Mouse (Mus musculus) liver, embryonic 15.5 days (tissue): ENCODE results near the gene Fam78a. TPM values are rescaled to one million over a fixed set of nuclear protein-coding genes. Genes with fewer than 3 reads are reported as not detected.
A peak's percentile ranks its signal among the peaks of the same experiment; 100 is the strongest.

Experiments
- ATAC-seq: fragments of 200-750 bp; cut with Nextera tagmentation; 2 replicates; pipeline ENCODE4 v1.8.0; 2017; ENCODE audit warnings: moderate number of reproducible peaks, mild to moderate bottlenecking, moderate library complexity; ENCODE audit not compliant: insufficient read depth
- H3K27ac ChIP-seq: fragments of 300-500 bp; sonication (generic); replicated peaks from 2 replicates; pipeline ENCODE4 v1.5.1; 2015; ENCODE audit warnings: mild to moderate bottlenecking, inconsistent platforms
- H3K27me3 ChIP-seq: fragments of 300-500 bp; sonication (generic); 2 replicates; pipeline ENCODE4 v1.6.1; 2015; ENCODE audit warnings: mild to moderate bottlenecking, inconsistent platforms
- H3K36me3 ChIP-seq: fragments of 300-500 bp; sonication (generic); replicated peaks from 2 replicates; pipeline ENCODE4 v1.6.1; 2015; ENCODE audit warnings: moderate library complexity, mild to moderate bottlenecking, inconsistent platforms
- H3K4me1 ChIP-seq: fragments of 300-500 bp; sonication (generic); replicated peaks from 2 replicates; pipeline ENCODE4 v1.6.1; 2015; ENCODE audit warnings: inconsistent platforms
- H3K4me2 ChIP-seq: fragments of 300-500 bp; sonication (generic); 2 replicates; pipeline ENCODE4 v1.6.1; 2015; ENCODE audit warnings: moderate library complexity, mild to moderate bottlenecking, inconsistent platforms
- H3K4me3 ChIP-seq: fragments of 300-500 bp; sonication (generic); replicated peaks from 2 replicates; pipeline ENCODE4 v1.5.1; 2015; ENCODE audit warnings: mild to moderate bottlenecking, inconsistent platforms
- H3K9ac ChIP-seq: fragments of 300-500 bp; sonication (generic); 2 replicates; pipeline ENCODE4 v1.6.1; 2015; ENCODE audit warnings: moderate library complexity, mild to moderate bottlenecking, inconsistent platforms
- H3K9me3 ChIP-seq: fragments of 300-500 bp; sonication (generic); replicated peaks from 2 replicates; pipeline ENCODE4 v1.6.1; 2016; ENCODE audit warnings: inconsistent platforms
- WGBS: fragments of 180-500 bp; shearing (Covaris S2); methylation state at CpG from one replicate; pipeline ENCODE4 v1.1.7; 2015; ENCODE audit warnings: mixed read lengths; ENCODE audit not compliant: insufficient replicate concordance; 5-methylcytosine and 5-hydroxymethylcytosine counted together
- polyA plus RNA-seq: library from polyadenylated mRNA; unstranded; fragments of >200 nt; fragmentation: Nextera tagmentation; extraction: Ambion mirVana; gene quantifications from 2 replicates; pipeline ENCODE4 v1.2.1, GENCODE M21; 2015

Gene Fam78a
- polyA plus RNA-seq: 11.4 TPM in 2 replicates

DNA sequence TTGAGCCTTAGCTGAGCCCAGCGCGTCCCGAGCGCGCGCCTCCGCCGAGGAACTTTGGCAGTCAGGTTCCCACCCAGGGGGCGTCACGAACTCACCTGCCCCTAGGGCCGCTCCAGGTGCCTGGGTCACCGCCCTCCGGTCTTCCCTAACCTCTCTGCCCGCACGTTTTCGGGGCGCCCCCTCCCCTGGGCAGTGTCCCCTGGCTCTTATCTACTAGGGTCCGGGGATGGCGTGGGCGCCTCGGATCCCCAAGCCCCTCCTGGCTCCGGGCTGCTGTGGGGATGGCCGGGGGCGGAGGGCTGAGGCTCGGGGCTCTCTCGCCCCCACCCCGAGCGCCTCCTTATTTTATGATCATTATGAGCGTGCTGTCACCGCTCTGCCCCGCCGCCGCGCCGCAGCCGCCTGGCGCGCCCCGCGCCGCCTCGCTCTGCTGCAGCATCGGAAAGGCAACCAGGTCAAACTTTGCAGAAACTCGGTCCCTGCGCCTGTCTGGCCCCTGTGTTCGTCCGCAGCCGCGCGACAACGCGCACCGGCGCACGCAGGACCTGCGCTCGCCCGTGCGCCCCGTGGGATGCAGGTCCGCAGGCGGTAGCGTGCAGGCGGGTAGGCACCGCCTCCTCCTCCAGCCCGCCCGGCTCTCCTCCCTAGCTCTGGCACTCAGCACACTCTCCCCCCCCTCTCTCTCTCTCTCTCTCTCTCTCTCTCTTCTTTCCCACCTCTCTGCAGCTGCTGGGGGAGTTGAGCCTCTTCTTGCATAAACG is at the start of gene Fam78a:
Fam78a (minus strand) TSS at position 747 of the 761 bp plus-strand sequence.
- peak; percentile 40 for ATAC-seq
- peaks cover 37% of the 10 kb centered on the region for H3K27me3 ChIP-seq
- under 1% methylated on average over 68 of the region's 68 CpGs for WGBS

DNA sequence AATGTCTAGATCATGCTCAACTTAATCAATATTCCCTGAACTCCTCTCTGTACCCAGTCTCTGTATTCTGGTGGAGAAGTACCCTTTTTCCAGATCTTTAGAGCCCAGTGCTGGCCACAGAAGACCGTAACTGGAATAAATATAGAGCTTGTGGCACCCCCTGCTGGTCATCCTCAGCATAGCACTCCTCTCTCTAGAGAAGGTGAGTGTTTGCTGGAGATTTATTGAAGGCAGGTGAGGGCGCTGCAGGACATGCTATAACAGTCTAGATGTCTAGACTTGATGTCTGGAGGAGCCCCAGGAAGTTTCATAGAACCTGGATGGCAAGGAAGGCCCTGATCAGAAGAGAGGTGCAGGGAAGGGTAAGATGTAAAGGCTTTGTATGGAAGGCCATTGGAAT is 49.4 kb upstream of the Fam78a start:
- H3K4me3 ChIP-seq: no peak overlapping the region
- H3K36me3 ChIP-seq: no peaks in the 10 kb centered on the region
- H3K4me2 ChIP-seq: no peak overlapping the region
- no peaks in the 10 kb centered on the region for H3K27me3 ChIP-seq
- ATAC-seq: no peak
- no peaks in the 10 kb centered on the region for H3K9me3 ChIP-seq
- no peak overlapping the region for H3K9ac ChIP-seq
- WGBS: 2% methylated on average over 2 of the region's 2 CpGs
- peaks cover 70% of the 10 kb centered on the region for H3K4me1 ChIP-seq
- H3K27ac ChIP-seq: peak overlapping the region; percentile 100

More for the DNA sequence above, at the start of gene Fam78a:
- Histone ChIP-seq H3K9ac (peak within 1 kb of the TSS; percentile 95), H3K27ac (peak within 1 kb of the TSS; percentile 97), H3K9me3 (no peaks in the 10 kb centered on the region), H3K4me2 (peak within 1 kb of the TSS; percentile 100), H3K4me3 (peak within 1 kb of the TSS; percentile 90), H3K4me1 (peaks cover 66% of the 10 kb centered on the region), H3K36me3 (peaks cover 18% of the 10 kb centered on the region)

GRCm38 (mm10) chr2:32132567-32132992 is 47.9 kb upstream of the Fam78a start:
- peak overlapping the region; percentile 100 for H3K27ac ChIP-seq
- H3K36me3 ChIP-seq: no peaks in the 10 kb centered on the region
- peak overlapping the region; percentile 14; the same call in 1 of the 2 replicates for H3K4me3 ChIP-seq
- H3K4me1 ChIP-seq: peaks cover 75% of the 10 kb centered on the region
- H3K9ac ChIP-seq: peak overlapping the region; percentile 48
- ATAC-seq: peak; percentile 3; the same call in 1 of the 2 replicates
- peak overlapping the region; percentile 48 for H3K4me2 ChIP-seq
- 8% methylated on average over 12 of the region's 12 CpGs for WGBS
- H3K9me3 ChIP-seq: no peaks in the 10 kb centered on the region
- H3K27me3 ChIP-seq: no peaks in the 10 kb centered on the region

GRCm38 (mm10) chr2:32131866-32132566 is 47.4 kb upstream of the Fam78a start:
- H3K27me3 ChIP-seq: no peaks in the 10 kb centered on the region
- no peaks in the 10 kb centered on the region for H3K9me3 ChIP-seq
- H3K4me1 ChIP-seq: peaks cover 76% of the 10 kb centered on the region
- H3K9ac ChIP-seq: peak overlapping the region; percentile 48
- 47% methylated on average over 6 of the region's 6 CpGs for WGBS
- H3K4me3 ChIP-seq: peak overlapping the region; percentile 14; the same call in 1 of the 2 replicates
- peak overlapping the region; percentile 100 for H3K27ac ChIP-seq
- ATAC-seq: no peak
- no peaks in the 10 kb centered on the region for H3K36me3 ChIP-seq
- H3K4me2 ChIP-seq: peak overlapping the region; percentile 48

GRCm38 (mm10) chr2:32131205-32131834 is 46.7 kb upstream of the Fam78a start:
- Histone ChIP-seq H3K27ac (peak overlapping the region; percentile 100), H3K4me3 (no peak overlapping the region), H3K27me3 (no peaks in the 10 kb centered on the region), H3K4me1 (peaks cover 78% of the 10 kb centered on the region), H3K4me2 (peak overlapping the region; percentile 42), H3K9ac (peak overlapping the region; percentile 48), H3K9me3 (no peaks in the 10 kb centered on the region), H3K36me3 (no peaks in the 10 kb centered on the region)
- ATAC-seq: no peak
- 35% methylated on average over 9 of the region's 9 CpGs for WGBS

- 30% methylated on average over 6 of the region's 6 CpGs for WGBS
- H3K4me1 ChIP-seq: peaks cover 85% of the 10 kb centered on the region
- H3K27ac ChIP-seq: peak overlapping the region; percentile 100
- no peak for ATAC-seq
- no peaks in the 10 kb centered on the region for H3K27me3 ChIP-seq
- H3K9ac ChIP-seq: peak overlapping the region; percentile 48
- H3K4me3 ChIP-seq: no peak overlapping the region
- H3K9me3 ChIP-seq: no peaks in the 10 kb centered on the region
- no peaks in the 10 kb centered on the region for H3K36me3 ChIP-seq
- peak overlapping the region; percentile 42 for H3K4me2 ChIP-seq
Observed at GRCm38 (mm10) chr2:32130435-32130834, 45.8 kb upstream of the Fam78a start.

DNA sequence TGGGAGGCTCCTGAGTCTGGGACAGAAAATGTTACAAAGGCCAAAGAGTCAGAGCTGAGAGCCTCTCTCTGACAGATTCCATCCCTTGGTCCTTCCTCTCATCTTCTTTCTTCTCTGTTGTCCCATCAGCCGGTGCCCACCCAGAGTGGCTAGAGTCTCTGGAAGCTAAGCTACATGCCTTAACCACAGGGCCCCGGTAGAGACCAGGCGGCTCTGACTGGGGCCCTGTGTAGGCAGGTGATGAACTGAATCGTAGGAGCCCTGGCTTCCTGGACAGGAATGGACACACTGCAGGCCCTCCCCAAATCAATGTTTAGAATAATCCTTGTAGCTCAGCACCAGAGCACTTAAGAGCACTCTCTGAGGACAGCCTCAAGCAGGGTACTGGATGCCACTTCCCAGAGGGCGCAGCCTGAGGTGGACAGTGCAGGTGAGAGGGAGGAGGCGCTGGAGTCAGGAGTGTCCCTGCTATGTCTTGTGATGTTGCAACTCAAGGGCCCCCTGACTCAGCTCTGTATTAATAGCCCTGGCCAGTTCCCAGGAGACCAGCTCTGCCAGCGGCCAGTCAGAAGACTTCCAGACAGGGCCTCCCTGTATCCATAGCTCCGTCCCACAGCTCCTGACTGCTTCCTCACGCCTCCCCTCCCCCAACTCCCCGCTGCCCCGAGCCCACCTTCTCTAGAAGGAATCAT is 44.9 kb upstream of the Fam78a start:
- no peak overlapping the region for H3K4me2 ChIP-seq
- H3K27ac ChIP-seq: peak overlapping the region; percentile 100

DNA sequence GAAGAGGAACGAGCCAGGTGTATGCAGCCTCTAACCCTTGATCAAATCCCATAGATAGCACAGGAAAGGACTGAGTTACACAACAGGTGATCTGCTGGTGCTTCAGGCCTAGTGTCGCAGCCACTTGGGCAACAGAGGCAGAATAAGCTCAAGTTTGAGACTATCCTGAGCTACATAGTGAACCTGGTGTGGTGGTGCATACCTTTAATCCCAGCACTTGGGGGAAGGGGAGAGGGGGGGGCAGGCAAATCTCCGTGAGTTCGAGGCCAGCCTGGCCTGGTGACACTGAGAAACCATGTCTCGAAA is 43.8 kb upstream of the Fam78a start:
- H3K9me3 ChIP-seq: no peaks in the 10 kb centered on the region
- H3K4me2 ChIP-seq: peak overlapping the region; percentile 84
- H3K36me3 ChIP-seq: no peaks in the 10 kb centered on the region
- WGBS: 38% methylated on average over 5 of the region's 5 CpGs
- H3K27ac ChIP-seq: peak overlapping the region; percentile 100
- ATAC-seq: peak; percentile 72
- peak overlapping the region; percentile 44 for H3K9ac ChIP-seq
- H3K27me3 ChIP-seq: no peaks in the 10 kb centered on the region
- H3K4me1 ChIP-seq: peaks cover 93% of the 10 kb centered on the region
- peak overlapping the region; percentile 25; the same call in 1 of the 2 replicates for H3K4me3 ChIP-seq

More for the DNA sequence above, 44.9 kb upstream of the Fam78a start:
- H3K9me3 ChIP-seq: no peaks in the 10 kb centered on the region
- peak overlapping the region; percentile 41 for H3K9ac ChIP-seq
- no peak for ATAC-seq
- H3K36me3 ChIP-seq: no peaks in the 10 kb centered on the region
- H3K27me3 ChIP-seq: no peaks in the 10 kb centered on the region
- H3K4me1 ChIP-seq: peaks cover 93% of the 10 kb centered on the region
- WGBS: 60% methylated on average over 11 of the region's 11 CpGs
- no peak overlapping the region for H3K4me3 ChIP-seq

DNA sequence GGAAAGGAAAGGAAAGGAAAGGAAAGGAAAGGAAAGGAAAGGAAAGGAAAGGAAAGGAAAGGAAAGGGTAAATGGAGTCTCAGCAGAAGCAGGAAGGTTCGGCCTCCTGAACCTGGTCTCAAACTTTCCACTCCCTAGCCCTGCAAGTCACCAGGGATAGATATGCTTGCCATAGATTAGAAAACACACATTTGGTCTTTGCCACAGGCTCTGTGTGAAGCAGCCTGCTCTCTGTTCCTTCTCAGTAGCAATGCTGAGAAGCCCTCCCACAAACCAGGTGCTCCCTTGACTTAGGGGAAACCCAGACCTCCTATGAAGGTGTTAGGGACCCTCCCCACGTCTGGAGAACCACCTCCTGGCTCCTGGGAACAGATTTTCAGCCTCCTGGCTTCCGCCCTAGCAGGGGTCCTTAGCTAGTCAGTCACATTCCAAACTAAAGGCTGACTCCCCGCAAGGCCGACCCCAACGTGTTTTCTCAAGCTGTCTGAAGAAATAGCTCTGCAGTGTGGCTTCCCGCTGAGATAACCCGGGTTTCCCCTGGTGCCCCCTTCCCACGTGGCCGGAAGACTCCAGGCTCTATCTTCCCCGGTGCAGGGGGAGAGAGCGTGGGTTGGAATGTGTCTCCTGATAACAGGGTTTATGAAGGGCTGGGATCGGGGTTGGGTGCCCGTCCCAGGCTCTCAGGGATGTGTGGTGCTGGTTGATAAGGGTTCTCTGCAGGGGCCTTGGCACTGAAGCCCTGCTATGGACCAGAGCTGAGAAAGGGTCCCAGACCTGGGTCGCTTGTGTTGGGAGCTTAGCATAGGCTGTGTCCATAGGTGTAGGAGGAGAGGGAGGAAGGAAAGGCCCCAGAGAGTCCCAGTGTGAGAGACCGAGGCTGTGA is 43.2 kb upstream of the Fam78a start:
- H3K4me2 ChIP-seq: peak overlapping the region; percentile 84
- H3K27me3 ChIP-seq: no peaks in the 10 kb centered on the region
- H3K4me1 ChIP-seq: peaks cover 92% of the 10 kb centered on the region
- H3K9me3 ChIP-seq: no peaks in the 10 kb centered on the region
- ATAC-seq: peak; percentile 96
- no peaks in the 10 kb centered on the region for H3K36me3 ChIP-seq
- peak overlapping the region; percentile 46 for H3K4me3 ChIP-seq
- WGBS: 6% methylated on average over 16 of the region's 16 CpGs
- peak overlapping the region; percentile 100 for H3K27ac ChIP-seq
- peak overlapping the region; percentile 68 for H3K9ac ChIP-seq

GRCm38 (mm10) chr2:32121785-32122184 is 37.1 kb upstream of the Fam78a start:
- H3K4me3 ChIP-seq: no peak overlapping the region
- WGBS: 73% methylated on average over 2 of the region's 2 CpGs
- H3K4me1 ChIP-seq: peaks cover 53% of the 10 kb centered on the region
- ATAC-seq: no peak
- peak overlapping the region; percentile 49 for H3K27ac ChIP-seq
- H3K27me3 ChIP-seq: no peaks in the 10 kb centered on the region
- H3K4me2 ChIP-seq: no peak overlapping the region
- 0 out of 2 replicates have a peak, but pooled peaks cover 1% of the 10 kb centered on the region for H3K36me3 ChIP-seq
- H3K9ac ChIP-seq: no peak overlapping the region
- no peaks in the 10 kb centered on the region; the same call in 1 of the 2 replicates for H3K9me3 ChIP-seq
